25 mouse cellular contexts compared by ENCODE assay signal in the genomic region with DNA sequence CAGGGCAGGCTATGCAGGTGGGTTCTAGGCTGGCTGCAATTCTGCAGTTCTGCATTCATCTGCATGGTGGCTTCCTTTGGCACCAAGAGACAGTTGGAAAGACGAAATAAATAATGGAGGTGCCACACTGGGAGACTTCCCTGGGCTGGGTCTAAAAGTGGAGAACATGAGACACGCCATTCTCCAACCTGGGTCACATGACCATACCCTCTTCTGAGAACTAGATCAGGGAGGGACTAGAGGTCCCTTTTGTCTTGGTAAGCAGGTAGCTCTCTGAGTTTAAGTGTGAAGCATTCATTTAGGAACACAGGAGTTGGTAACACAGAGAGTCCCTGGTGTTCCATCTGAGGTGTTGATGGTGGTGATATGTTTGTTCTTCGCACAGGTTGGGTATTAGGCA. TPM values are rescaled to one million over a fixed set of nuclear protein-coding genes. Genes with fewer than 3 reads are reported as not detected.
DNase-seq lines count a peak whose midpoint lies in the region; ATAC-seq and TF ChIP-seq lines count a peak whose summit lies in the region.
"Had no signal": no experiment of that assay in that cellular context is flagged by ENCODE, and none has a peak within 500 bp of the region (broad histone marks: within the 10 kb centered on the region; RNA-seq: fewer than 3 reads in every experiment).

No protein-coding gene starts in this region.

- WGBS in forebrain, embryonic 15.5 days = 82% methylated on average over 3 of the region's 3 CpGs

- H3K79me2 ChIP-seq in MEL (ENCODE audit: control insufficient read depth, insufficient read depth, low read length, poor library complexity) = no peaks in the 10 kb centered on the region
- H3K79me2 ChIP-seq in myocyte (ENCODE audit: control insufficient read depth, insufficient read depth) = no peaks in the 10 kb centered on the region

- TF ChIP-seq EP300 in MEL (IDR thresholded peaks at IDR 0.05; ENCODE audit: low read depth in 1 of 2, low read length in 2 of 2) = no peak

- H3K27ac ChIP-seq in gastrocnemius, adult 2 months = no peak overlapping the region
- H3K27ac ChIP-seq in MEL (ENCODE audit: control insufficient read depth, low read depth, low read length) = no peak overlapping the region
- no peak overlapping the region for H3K27ac ChIP-seq in forebrain, embryonic 15.5 days (replicated peaks)
- H3K27ac ChIP-seq: embryonic facial prominence, embryonic 10.5 days; embryonic facial prominence, embryonic 12.5 days; forebrain, embryonic 13.5 days had no signal

- peaks cover 0 to 7% of the 10 kb centered on the region in 2 experiments; a peak in 2 of 4 replicates for H3K36me3 ChIP-seq in MEL (ENCODE audit: control insufficient read depth in 1 of 2, insufficient read depth in 2 of 2, low read length in 2 of 2)
- H3K36me3 ChIP-seq in myocyte (ENCODE audit: control insufficient read depth, insufficient read depth) = no peaks in the 10 kb centered on the region
- H3K36me3 ChIP-seq in forebrain, embryonic 15.5 days = no peaks in the 10 kb centered on the region
- H3K36me3 ChIP-seq: embryonic facial prominence, embryonic 10.5 days; embryonic facial prominence, embryonic 12.5 days; G1E had no signal

- TF ChIP-seq POLR2A in MEL (IDR thresholded peaks at IDR 0.05; ENCODE audit: control insufficient read depth in 1 of 2, insufficient read depth in 1 of 2, low read depth in 1 of 2, low read length in 2 of 2, poor library complexity in 1 of 2) = no peak
- TF ChIP-seq POLR2A in myocyte (IDR thresholded peaks at IDR 0.05; ENCODE audit: insufficient read length, low read depth) = no peak

- no peak overlapping the region for H3K9ac ChIP-seq in MEL (ENCODE audit: control insufficient read depth, low read depth, low read length, poor library complexity, severe bottlenecking)
- no peak overlapping the region for H3K9ac ChIP-seq in forebrain, embryonic 15.5 days (replicated peaks)
- H3K9ac ChIP-seq: embryonic facial prominence, embryonic 12.5 days; forebrain, embryonic 13.5 days had no signal

- H3K9me3 ChIP-seq in MEL (replicated peaks; ENCODE audit: insufficient read depth, low read length) = no peaks in the 10 kb centered on the region
- no peaks in the 10 kb centered on the region for H3K9me3 ChIP-seq in forebrain, embryonic 15.5 days
- H3K9me3 ChIP-seq: embryonic facial prominence, embryonic 10.5 days; embryonic facial prominence, embryonic 12.5 days; forebrain, embryonic 13.5 days; G1E had no signal

- peak; percentile 2 for DNase-seq in gastrocnemius, adult 2 months
- DNase-seq in gastrocnemius, postnatal 36 days = no peak
- DNase-seq in MEL (ENCODE audit: low read depth, low spot score) = no peak
- DNase-seq: adrenal gland, adult 8-10 months; adrenal gland, postnatal 14 days; adrenal gland, postnatal 36 days; B cell, adult 2 months; cerebellum, adult 11-12 months; cerebellum, adult 2 months; cerebellum, adult 9-10 months; cerebellum, postnatal 10 days; cerebellum, postnatal 25 days had no signal

- H3ac ChIP-seq in myocyte (ENCODE audit: control insufficient read depth, insufficient read length) = no peak overlapping the region

- TF ChIP-seq RAD21 in MEL (IDR thresholded peaks at IDR 0.05; ENCODE audit: low read depth, low read length) = no peak

- no peak for ATAC-seq in forebrain, embryonic 15.5 days (replicated peaks)
- ATAC-seq: activated CD4-positive, CD25-positive, alpha-beta regulatory T cell, adult 4 months; CD4-positive, CD25-positive, alpha-beta regulatory T cell, adult 4 months; forebrain, embryonic 13.5 days; forebrain, embryonic 16.5 days had no signal

- H3K27me3 ChIP-seq in MEL (ENCODE audit: control insufficient read depth in 1 of 2, insufficient read depth in 2 of 2, low read length in 2 of 2) = no peaks in the 10 kb centered on the region; a peak in 1 of 4 replicates
- H3K27me3 ChIP-seq in myocyte (ENCODE audit: control insufficient read depth, insufficient read depth, insufficient read length) = no peaks in the 10 kb centered on the region
- H3K27me3 ChIP-seq in forebrain, embryonic 15.5 days = no peaks in the 10 kb centered on the region
- H3K27me3 ChIP-seq: embryonic facial prominence, embryonic 12.5 days; forebrain, embryonic 13.5 days had no signal

- peaks cover 3 to 7% of the 10 kb centered on the region in 2 experiments; a peak in 3 of 4 replicates for H3K4me1 ChIP-seq in MEL (ENCODE audit: control insufficient read depth in 1 of 2, insufficient read depth in 2 of 2, low read length in 2 of 2)
- H3K4me1 ChIP-seq in forebrain, embryonic 15.5 days = no peaks in the 10 kb centered on the region
- H3K4me1 ChIP-seq: embryonic facial prominence, embryonic 10.5 days; embryonic facial prominence, embryonic 12.5 days; forebrain, embryonic 13.5 days had no signal

- TF ChIP-seq CTCF in gastrocnemius, adult 2 months (IDR thresholded peaks at IDR 0.05) = no peak
- no peak for TF ChIP-seq CTCF in MEL (IDR thresholded peaks at IDR 0.05 in 2 of 3, conservative IDR thresholded peaks at IDR 0.05 in 1 of 3; ENCODE audit: control insufficient read depth in 1 of 3, insufficient read depth in 1 of 3, low read depth in 2 of 3, low read length in 3 of 3, poor library complexity in 1 of 3, severe bottlenecking in 1 of 3)

- intact Hi-C loops in gastrocnemius, adult 2 months (cut with DNase I) = no loop called here
- intact Hi-C loops in gastrocnemius, postnatal 36 days (cut with DNase I) = no loop called here

- H3K4me3 ChIP-seq in gastrocnemius, adult 2 months = no peak overlapping the region
- H3K4me3 ChIP-seq in MEL (ENCODE audit: control insufficient read depth in 1 of 2, insufficient read depth in 1 of 2, low read depth in 2 of 2, low read length in 2 of 2) = no peak overlapping the region
- H3K4me3 ChIP-seq in myocyte = no peak overlapping the region
- no peak overlapping the region for H3K4me3 ChIP-seq in forebrain, embryonic 15.5 days
- H3K4me3 ChIP-seq: embryonic facial prominence, embryonic 10.5 days; embryonic facial prominence, embryonic 12.5 days; forebrain, embryonic 13.5 days had no signal

- no peak overlapping the region for H3K4me2 ChIP-seq in myocyte (ENCODE audit: low read depth)
- H3K4me2 ChIP-seq in forebrain, embryonic 15.5 days (replicated peaks) = no peak overlapping the region
- H3K4me2 ChIP-seq: embryonic facial prominence, embryonic 12.5 days; forebrain, embryonic 13.5 days had no signal

TF ChIP-seq in MEL, 35 proteins besides CTCF, POLR2A, EP300 and RAD21:
- TF ChIP-seq USF1 (IDR thresholded peaks at IDR 0.05; ENCODE audit: low read depth, low read length) (peak; percentile 62; the same call in 1 of the 2 replicates), MAFK (IDR thresholded peaks at IDR 0.05; ENCODE audit: borderline replicate concordance, low read depth, low read length) (no peak)

TF ChIP-seq in myocyte, 11 proteins besides CTCF, POLR2A, EP300 and RAD21:
- TF ChIP-seq MAX (IDR thresholded peaks at IDR 0.05; ENCODE audit: low read depth) (no peak), USF1 (IDR thresholded peaks at IDR 0.05; ENCODE audit: low read depth) (peak; percentile 31), TCF12 (IDR thresholded peaks at IDR 0.05; ENCODE audit: insufficient read depth, poor library complexity, severe bottlenecking) (no peak)
TF ChIP-seq in myocyte: peak in this region for 1.

RNA-seq across cellular contexts. Expression of gene Ctrb1, which starts 9.4 kb away (rescaled TPM):
- total RNA-seq in gastrocnemius, adult 2 months (2021) = not detected
- total RNA-seq in gastrocnemius, postnatal 36 days (2021) = not detected
- total RNA-seq in MEL (2012; rRNA removed) = not detected in 2 replicates
- not detected for polyA plus RNA-seq in MEL (2012; ENCODE audit: insufficient read depth in 1 of 2, insufficient read length in 2 of 2, low read depth in 1 of 2, low replicate concordance in 2 of 2, missing spikeins in 1 of 2)
- 85.4 TPM for polyA plus RNA-seq in myocyte (2012; fragmentation: generic; extraction: Trizol)
- polyA plus RNA-seq in forebrain, embryonic 15.5 days (2015; fragmentation: Nextera tagmentation; extraction: Ambion mirVana) = not detected in 2 replicates
- total RNA-seq: adrenal gland, adult 18-20 months; adrenal gland, adult 8-10 months; CH12.LX; G1E had no signal
- polyA plus RNA-seq: activated CD4-positive, CD25-positive, alpha-beta regulatory T cell, adult 4 months; CD4-positive, CD25-positive, alpha-beta regulatory T cell, adult 4 months; embryonic facial prominence, embryonic 10.5 days; embryonic facial prominence, embryonic 12.5 days; embryonic facial prominence, embryonic 14.5 days; forebrain, embryonic 11.5 days; forebrain, embryonic 16.5 days; G1E had no signal

RNA-seq across cellular contexts. Expression of gene Bcar1, which starts 43.4 kb away (rescaled TPM):
- total RNA-seq in gastrocnemius, adult 2 months (2021) = 10 to 100 TPM; 10.8 to 12.6 TPM
- 10 to 100 TPM in 1 of 2 experiments, 1 to 10 TPM in 1; 9.4 to 10.5 TPM for total RNA-seq in gastrocnemius, postnatal 36 days (2021)
- 6.5 and 7.5 TPM in 2 replicates for total RNA-seq in MEL (2012; rRNA removed)
- polyA plus RNA-seq in MEL (2012; ENCODE audit: insufficient read depth in 1 of 2, insufficient read length in 2 of 2, low read depth in 1 of 2, low replicate concordance in 2 of 2, missing spikeins in 1 of 2) = 10 to 100 TPM in 1 of 2 experiments, not detected in 1; 17.4 TPM
- 81.9 TPM for polyA plus RNA-seq in myocyte (2012; fragmentation: generic; extraction: Trizol)
- 51.8 and 55.1 TPM in 2 replicates for polyA plus RNA-seq in forebrain, embryonic 15.5 days (2015; fragmentation: Nextera tagmentation; extraction: Ambion mirVana)

RNA-seq across cellular contexts. Expression of gene Zfp1, which starts 57.0 kb away (rescaled TPM):
- 1 to 10 TPM; 7.9 to 9.4 TPM for total RNA-seq in gastrocnemius, adult 2 months (2021)
- total RNA-seq in gastrocnemius, postnatal 36 days (2021) = 1 to 10 TPM; 6.8 to 9.2 TPM
- 12.0 and 12.2 TPM in 2 replicates for total RNA-seq in MEL (2012; rRNA removed)
- 10 to 100 TPM in 1 of 2 experiments, not detected in 1; 12.4 TPM for polyA plus RNA-seq in MEL (2012; ENCODE audit: insufficient read depth in 1 of 2, insufficient read length in 2 of 2, low read depth in 1 of 2, low replicate concordance in 2 of 2, missing spikeins in 1 of 2)
- 5.3 TPM for polyA plus RNA-seq in myocyte (2012; fragmentation: generic; extraction: Trizol)
- 32.3 and 34.4 TPM in 2 replicates for polyA plus RNA-seq in forebrain, embryonic 15.5 days (2015; fragmentation: Nextera tagmentation; extraction: Ambion mirVana)
